Mouse (Mus musculus): ENCODE measurements at regions not wholly inside any gene's neighbourhood (a gene's known extent, or its start where the extent isn't known, plus 50 kb on each side); places are given as distances from the start of the nearest gene placed in this dataset.

DNA sequence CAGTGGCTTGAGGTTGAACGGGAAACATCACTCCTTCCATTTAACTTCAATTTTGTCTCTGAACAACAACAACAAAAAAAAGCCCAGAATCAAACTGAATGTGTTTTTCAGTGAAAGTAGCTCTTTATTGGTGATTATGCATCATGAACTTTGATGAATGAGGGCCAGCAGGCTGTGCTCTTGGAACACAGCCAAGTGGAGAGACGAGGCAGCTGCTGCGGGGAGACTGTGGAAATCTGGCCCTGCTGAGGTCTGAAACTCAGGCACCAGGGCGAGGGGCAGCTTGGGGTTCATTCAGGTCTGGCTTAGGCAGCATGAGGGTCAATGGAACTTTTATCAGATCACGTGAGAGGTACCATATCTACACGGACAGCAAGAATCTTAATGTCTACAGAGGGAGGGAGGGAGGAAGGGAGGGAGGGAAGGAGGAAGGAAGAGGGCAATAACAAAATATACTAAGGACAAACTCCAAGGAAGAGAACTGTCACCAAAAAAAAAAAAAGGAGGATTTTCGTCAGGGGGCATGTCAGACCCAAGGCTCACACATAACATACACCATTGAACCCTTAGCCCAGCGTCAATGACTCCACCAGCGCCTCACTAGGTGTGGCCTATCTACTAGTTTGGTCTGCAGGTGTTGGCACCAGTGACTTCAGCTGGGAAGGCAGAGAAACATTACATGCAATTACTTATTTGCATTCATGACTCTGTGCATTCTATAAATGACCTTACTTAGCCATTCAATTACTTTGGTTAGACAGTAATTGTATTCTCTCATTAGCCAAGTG lies 239.0 kb upstream of the Fat1 start:
- H3K4me1 ChIP-seq (ENCODE audit: control insufficient read depth, insufficient read depth, low read length), result peaks cover 8% of the 10 kb centered on the region
- H3K4me2 ChIP-seq (ENCODE audit: low read length), result no peak overlapping the region
- 0 out of 2 replicates have a peak, but pooled peaks have one; percentile 40 for ATAC-seq
- H3K36me3 ChIP-seq (ENCODE audit: control insufficient read depth, insufficient read depth, low read length), result no peaks in the 10 kb centered on the region
- H3K9me3 ChIP-seq (replicated peaks; ENCODE audit: control insufficient read depth, low read length, poor library complexity, severe bottlenecking), result no peaks in the 10 kb centered on the region
- H3K9ac ChIP-seq (ENCODE audit: low read depth, low read length), result no peak overlapping the region
- no peaks in the 10 kb centered on the region for H3K27me3 ChIP-seq (ENCODE audit: control insufficient read depth, insufficient read depth, low read depth, low read length)
- WGBS, result 35% methylated on average over 9 of the region's 9 CpGs
- no peak overlapping the region for H3K27ac ChIP-seq (ENCODE audit: low read length)
- no peak overlapping the region for H3K4me3 ChIP-seq (ENCODE audit: low read depth, low read length)

- no peaks in the 10 kb centered on the region for H3K36me3 ChIP-seq (ENCODE audit: control insufficient read depth, insufficient read depth, low read length)
- 82% methylated on average over 18 of the region's 18 CpGs for WGBS
- ATAC-seq, result no peak
- peaks cover 6% of the 10 kb centered on the region for H3K4me1 ChIP-seq (ENCODE audit: control insufficient read depth, insufficient read depth, low read length)
- H3K4me3 ChIP-seq (ENCODE audit: low read depth, low read length), result no peak overlapping the region
- H3K9me3 ChIP-seq (replicated peaks; ENCODE audit: control insufficient read depth, low read length, poor library complexity, severe bottlenecking), result no peaks in the 10 kb centered on the region
- no peak overlapping the region for H3K4me2 ChIP-seq (ENCODE audit: low read length)
- H3K27me3 ChIP-seq (ENCODE audit: control insufficient read depth, insufficient read depth, low read depth, low read length), result no peaks in the 10 kb centered on the region
- no peak overlapping the region for H3K9ac ChIP-seq (ENCODE audit: low read depth, low read length)
- no peak overlapping the region for H3K27ac ChIP-seq (ENCODE audit: low read length)
These were observed 235.7 kb upstream of the Fat1 start for GRCm38 (mm10) chr8:44699384-44700105.

GRCm38 (mm10) chr8:44704595-44705265 lies 230.5 kb upstream of the Fat1 start:
- no peaks in the 10 kb centered on the region for H3K4me1 ChIP-seq (ENCODE audit: control insufficient read depth, insufficient read depth, low read length)
- no peak overlapping the region for H3K4me3 ChIP-seq (ENCODE audit: low read depth, low read length)
- H3K27me3 ChIP-seq (ENCODE audit: control insufficient read depth, insufficient read depth, low read depth, low read length), result no peaks in the 10 kb centered on the region
- H3K9me3 ChIP-seq (replicated peaks; ENCODE audit: control insufficient read depth, low read length, poor library complexity, severe bottlenecking), result no peaks in the 10 kb centered on the region
- WGBS, result 76% methylated on average over 9 of the region's 9 CpGs
- H3K4me2 ChIP-seq (ENCODE audit: low read length), result no peak overlapping the region
- H3K36me3 ChIP-seq (ENCODE audit: control insufficient read depth, insufficient read depth, low read length), result no peaks in the 10 kb centered on the region
- no peak for ATAC-seq
- H3K27ac ChIP-seq (ENCODE audit: low read length), result no peak overlapping the region
- H3K9ac ChIP-seq (ENCODE audit: low read depth, low read length), result no peak overlapping the region

- Histone ChIP-seq H3K27me3 (ENCODE audit: control insufficient read depth, insufficient read depth, low read depth, low read length) (no peaks in the 10 kb centered on the region), H3K27ac (ENCODE audit: low read length) (no peak overlapping the region), H3K4me1 (ENCODE audit: control insufficient read depth, insufficient read depth, low read length) (no peaks in the 10 kb centered on the region), H3K9ac (ENCODE audit: low read depth, low read length) (no peak overlapping the region), H3K4me2 (ENCODE audit: low read length) (no peak overlapping the region), H3K9me3 (replicated peaks; ENCODE audit: control insufficient read depth, low read length, poor library complexity, severe bottlenecking) (no peaks in the 10 kb centered on the region), H3K4me3 (ENCODE audit: low read depth, low read length) (no peak overlapping the region), H3K36me3 (ENCODE audit: control insufficient read depth, insufficient read depth, low read length) (no peaks in the 10 kb centered on the region)
- WGBS, result 72% methylated on average over 7 of the region's 7 CpGs
- no peak for ATAC-seq
These were observed 226.5 kb upstream of the Fat1 start for GRCm38 (mm10) chr8:44708659-44709170.

DNA sequence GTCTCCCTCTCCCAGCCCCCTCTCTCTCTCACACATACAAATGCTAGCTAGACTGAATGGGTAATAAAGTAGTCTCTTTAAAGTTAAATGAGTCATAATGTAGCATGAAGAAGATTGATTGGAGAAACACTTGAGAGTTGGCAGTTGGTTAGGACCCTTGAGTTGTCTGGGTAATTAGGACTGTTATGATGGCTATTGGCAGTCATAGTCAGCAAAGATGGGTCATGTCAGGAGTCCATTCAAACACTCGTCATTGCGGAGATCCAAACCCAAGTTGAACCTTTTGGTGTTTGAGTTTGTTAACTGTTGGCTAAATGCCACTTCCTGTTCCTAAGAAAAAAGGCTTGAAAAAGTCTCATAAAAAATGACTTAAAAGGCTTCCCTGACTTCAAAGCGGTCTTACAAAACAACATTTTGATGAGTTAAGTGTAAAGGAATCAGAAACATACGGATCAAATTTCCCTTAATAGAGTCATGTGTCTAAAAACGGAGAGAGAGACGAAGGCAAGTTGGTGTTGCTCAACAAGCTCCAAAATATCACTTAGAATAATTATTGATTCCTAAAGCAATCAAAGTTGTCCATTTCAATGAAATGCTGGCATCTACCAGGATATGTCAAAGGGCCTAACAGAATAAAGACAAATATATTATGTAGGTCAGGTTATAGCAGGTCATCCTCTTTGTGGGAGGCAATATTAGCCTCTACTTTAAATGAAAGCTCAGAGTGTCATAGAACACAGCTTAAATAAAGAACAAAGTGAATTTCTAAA lies 225.9 kb upstream of the Fat1 start:
- 72% methylated on average over 6 of the region's 6 CpGs for WGBS
- no peaks in the 10 kb centered on the region for H3K4me1 ChIP-seq (ENCODE audit: control insufficient read depth, insufficient read depth, low read length)

DNA sequence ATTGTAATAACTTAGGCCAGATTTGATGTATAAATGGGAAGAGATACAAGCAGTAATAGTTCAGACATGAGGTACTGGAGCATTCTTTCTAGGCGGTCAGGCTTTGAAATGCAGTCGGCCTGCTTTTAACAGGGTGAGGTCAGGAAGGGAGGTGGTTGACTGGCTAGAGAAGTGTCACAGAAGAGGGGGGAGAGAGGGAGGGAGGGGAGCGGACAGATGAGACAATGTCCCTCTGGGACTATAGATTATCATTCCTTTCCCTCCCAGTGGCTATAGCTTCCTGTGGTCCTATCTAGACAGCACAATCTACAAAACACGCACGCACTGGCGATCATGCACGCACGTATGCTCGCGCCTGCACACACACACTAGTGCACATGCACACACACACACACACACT lies 200.7 kb upstream of the Fat1 start:
- H3K9ac ChIP-seq (ENCODE audit: low read depth, low read length), result no peak overlapping the region
- no peak overlapping the region for H3K4me3 ChIP-seq (ENCODE audit: low read depth, low read length)
- ATAC-seq, result no peak
- no peaks in the 10 kb centered on the region for H3K4me1 ChIP-seq (ENCODE audit: control insufficient read depth, insufficient read depth, low read length)
- 90% methylated on average over 10 of the region's 10 CpGs for WGBS
- H3K4me2 ChIP-seq (ENCODE audit: low read length), result no peak overlapping the region
- H3K27me3 ChIP-seq (ENCODE audit: control insufficient read depth, insufficient read depth, low read depth, low read length), result no peaks in the 10 kb centered on the region
- H3K36me3 ChIP-seq (ENCODE audit: control insufficient read depth, insufficient read depth, low read length), result no peaks in the 10 kb centered on the region
- H3K27ac ChIP-seq (ENCODE audit: low read length), result no peak overlapping the region
- H3K9me3 ChIP-seq (replicated peaks; ENCODE audit: control insufficient read depth, low read length, poor library complexity, severe bottlenecking), result no peaks in the 10 kb centered on the region

More for the DNA sequence above, 225.9 kb upstream of the Fat1 start:
- Histone ChIP-seq H3K27me3 (ENCODE audit: control insufficient read depth, insufficient read depth, low read depth, low read length) (no peaks in the 10 kb centered on the region), H3K27ac (ENCODE audit: low read length) (no peak overlapping the region), H3K4me3 (ENCODE audit: low read depth, low read length) (no peak overlapping the region), H3K4me2 (ENCODE audit: low read length) (no peak overlapping the region), H3K9me3 (replicated peaks; ENCODE audit: control insufficient read depth, low read length, poor library complexity, severe bottlenecking) (no peaks in the 10 kb centered on the region), H3K36me3 (ENCODE audit: control insufficient read depth, insufficient read depth, low read length) (no peaks in the 10 kb centered on the region), H3K9ac (ENCODE audit: low read depth, low read length) (no peak overlapping the region)
- ATAC-seq, result no peak

DNA sequence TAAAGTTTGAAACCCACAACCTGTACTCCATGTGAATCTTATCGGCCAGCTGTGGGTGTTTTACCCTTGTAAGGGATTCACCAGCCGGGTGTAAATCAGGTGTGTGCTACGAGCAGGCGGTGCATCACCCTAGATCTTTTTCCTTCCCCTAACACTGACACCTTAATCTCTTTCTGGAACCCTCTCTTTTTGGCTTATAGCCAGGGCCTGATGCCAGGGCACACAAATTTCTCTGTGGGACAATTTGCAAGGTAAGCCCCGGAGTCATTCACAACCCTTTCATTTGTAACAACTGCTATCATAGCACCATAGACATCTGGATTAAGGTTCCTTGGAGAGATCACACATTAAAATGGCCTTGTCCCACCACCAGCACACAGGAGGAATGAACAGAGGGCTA lies 199.4 kb upstream of the Fat1 start:
- Histone ChIP-seq H3K36me3 (ENCODE audit: control insufficient read depth, insufficient read depth, low read length) (no peaks in the 10 kb centered on the region), H3K27ac (ENCODE audit: low read length) (no peak overlapping the region), H3K27me3 (ENCODE audit: control insufficient read depth, insufficient read depth, low read depth, low read length) (no peaks in the 10 kb centered on the region), H3K4me2 (ENCODE audit: low read length) (no peak overlapping the region), H3K9ac (ENCODE audit: low read depth, low read length) (no peak overlapping the region), H3K9me3 (replicated peaks; ENCODE audit: control insufficient read depth, low read length, poor library complexity, severe bottlenecking) (no peaks in the 10 kb centered on the region), H3K4me1 (ENCODE audit: control insufficient read depth, insufficient read depth, low read length) (no peaks in the 10 kb centered on the region), H3K4me3 (ENCODE audit: low read depth, low read length) (no peak overlapping the region)
- WGBS, result 85% methylated on average over 5 of the region's 5 CpGs
- no peak for ATAC-seq

DNA sequence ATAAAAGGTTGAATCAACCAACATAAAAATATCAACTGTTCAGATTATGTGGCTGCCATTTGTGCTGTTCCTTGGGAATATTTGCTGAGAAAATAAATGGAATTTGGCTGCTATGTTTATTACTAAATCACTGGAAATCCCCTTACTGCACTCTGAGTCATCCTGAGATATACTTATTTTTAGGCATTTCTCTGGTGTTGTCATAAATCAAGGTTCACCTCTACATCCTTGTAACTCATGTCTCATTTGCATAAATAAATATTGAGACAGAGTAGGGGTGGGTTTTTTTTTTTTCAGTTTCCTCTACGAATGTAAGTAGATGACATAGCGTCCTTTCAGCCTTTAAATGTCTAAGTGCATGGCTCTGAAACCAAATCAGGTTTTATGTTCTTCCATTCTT lies 191.9 kb upstream of the Fat1 start:
- no peak for ATAC-seq
- H3K9ac ChIP-seq (ENCODE audit: low read depth, low read length), result no peak overlapping the region
- no peak overlapping the region for H3K4me3 ChIP-seq (ENCODE audit: low read depth, low read length)
- H3K27me3 ChIP-seq (ENCODE audit: control insufficient read depth, insufficient read depth, low read depth, low read length), result no peaks in the 10 kb centered on the region
- no peaks in the 10 kb centered on the region for H3K9me3 ChIP-seq (replicated peaks; ENCODE audit: control insufficient read depth, low read length, poor library complexity, severe bottlenecking)
- no peaks in the 10 kb centered on the region for H3K4me1 ChIP-seq (ENCODE audit: control insufficient read depth, insufficient read depth, low read length)
- no peak overlapping the region for H3K27ac ChIP-seq (ENCODE audit: low read length)
- no peak overlapping the region for H3K4me2 ChIP-seq (ENCODE audit: low read length)
- WGBS, result 82% methylated on average over 2 of the region's 2 CpGs
- H3K36me3 ChIP-seq (ENCODE audit: control insufficient read depth, insufficient read depth, low read length), result no peaks in the 10 kb centered on the region
